Mouse (Mus musculus): ENCODE data around the gene Cttn. TPM values are rescaled to one million over a fixed set of nuclear protein-coding genes. Genes with fewer than 3 reads are reported as not detected.

Cttn gene
- polyA plus RNA-seq, 1 experiment, result 89.7 TPM

GRCm38 (mm10) chr7:144450661-144451060 is 20.1 kb downstream of the Cttn start:
- WGBS, result 83% methylated on average over 9 of the region's 9 CpGs
- TF ChIP-seq CTCF (IDR thresholded peaks at IDR 0.05; ENCODE audit: insufficient read depth, low read length), result no peak

GRCm38 (mm10) chr7:144449637-144450570 is 20.9 kb downstream of the Cttn start:
- Histone ChIP-seq H3K4me3 (replicated peaks; ENCODE audit: extremely low read depth, low read depth, low read length) (no peak overlapping the region), H3K4me1 (ENCODE audit: control insufficient read depth, insufficient read depth, low read length) (no peaks in the 10 kb centered on the region)
- DNase-seq, result peak; percentile 80
- TF ChIP-seq CTCF (IDR thresholded peaks at IDR 0.05; ENCODE audit: insufficient read depth, low read length), result no peak
- TF ChIP-seq POLR2A (IDR thresholded peaks at IDR 0.05; ENCODE audit: borderline replicate concordance, extremely low read depth, low read depth, low read length), result no peak
- 62% methylated on average over 13 of the region's 13 CpGs for WGBS

More at GRCm38 (mm10) chr7:144450661-144451060, 20.1 kb downstream of the Cttn start:
- Histone ChIP-seq H3K4me3 (replicated peaks; ENCODE audit: extremely low read depth, low read depth, low read length) (no peak overlapping the region), H3K4me1 (ENCODE audit: control insufficient read depth, insufficient read depth, low read length) (no peaks in the 10 kb centered on the region)
- DNase-seq, result no peak

DNA sequence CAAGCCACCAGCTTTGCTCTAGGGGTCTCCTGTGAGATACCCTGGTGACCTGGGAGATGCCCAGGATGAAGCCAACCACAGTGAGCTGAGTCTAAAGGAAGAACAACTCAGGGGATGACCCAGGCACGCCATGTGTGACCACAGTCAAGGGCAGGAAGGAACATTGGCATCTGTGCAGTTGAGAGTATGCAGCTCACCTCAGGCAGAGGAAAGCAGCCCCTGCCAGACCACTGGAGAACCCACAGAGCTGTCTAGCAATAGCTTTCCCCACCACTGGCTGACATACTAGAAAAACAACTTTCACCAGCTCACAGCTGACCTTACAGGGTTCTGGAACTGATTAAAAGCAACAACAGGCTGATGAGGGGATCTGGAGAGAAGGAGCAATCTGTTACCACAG is 22.6 kb downstream of the Cttn start:
- DNase-seq, result no peak
- Histone ChIP-seq H3K4me1 (ENCODE audit: control insufficient read depth, insufficient read depth, low read length) (no peaks in the 10 kb centered on the region), H3K4me3 (replicated peaks; ENCODE audit: extremely low read depth, low read depth, low read length) (no peak overlapping the region)
- TF ChIP-seq CTCF (IDR thresholded peaks at IDR 0.05; ENCODE audit: insufficient read depth, low read length) (no peak), POLR2A (IDR thresholded peaks at IDR 0.05; ENCODE audit: borderline replicate concordance, extremely low read depth, low read depth, low read length) (no peak)
- 87% methylated on average over 1 of the region's 1 CpGs for WGBS

DNA sequence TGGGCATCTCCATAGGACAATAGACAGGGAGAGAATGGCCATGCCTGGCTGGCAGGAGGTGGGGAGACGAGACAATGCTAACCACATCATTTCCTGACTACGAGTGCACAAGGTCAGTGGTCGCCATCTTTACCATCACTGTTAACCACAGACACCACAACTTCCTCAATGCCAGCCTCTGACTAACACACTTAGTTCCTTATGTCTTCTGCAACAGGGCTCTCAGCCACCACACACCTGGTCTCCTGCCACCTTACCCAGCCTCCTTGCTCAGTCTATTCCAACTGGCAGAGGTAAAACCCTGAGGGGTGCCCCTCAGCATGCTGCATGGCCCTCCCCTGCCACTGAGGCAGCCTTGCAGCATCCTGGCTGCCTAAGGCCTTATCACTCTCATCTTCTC is 23.7 kb downstream of the Cttn start:
- no peak for TF ChIP-seq CTCF (IDR thresholded peaks at IDR 0.05; ENCODE audit: insufficient read depth, low read length)
- 49% methylated on average over 3 of the region's 3 CpGs for WGBS
- Histone ChIP-seq H3K4me1 (ENCODE audit: control insufficient read depth, insufficient read depth, low read length) (no peaks in the 10 kb centered on the region), H3K4me3 (replicated peaks; ENCODE audit: extremely low read depth, low read depth, low read length) (no peak overlapping the region)
- no peak for DNase-seq

DNA sequence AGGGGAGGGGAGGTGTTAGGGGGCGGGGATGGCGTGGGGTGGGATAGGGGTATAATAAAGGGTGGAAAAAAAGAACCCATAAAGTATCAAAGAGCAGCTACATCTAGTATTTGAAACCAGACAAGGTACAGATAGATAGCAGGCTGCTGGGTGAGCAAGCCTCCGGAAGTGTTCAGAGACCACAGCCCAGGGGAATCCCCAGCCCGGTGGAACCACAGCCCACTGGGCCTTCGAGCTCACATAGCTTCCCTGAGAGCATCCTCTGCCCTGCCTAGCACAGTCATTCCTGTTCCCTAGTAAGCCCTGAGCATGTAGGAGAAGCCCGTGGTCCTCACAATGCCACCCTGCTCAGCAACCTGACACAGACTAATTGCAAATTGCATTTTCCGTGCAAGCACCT is 26.0 kb downstream of the Cttn start:
- 77% methylated on average over 7 of the region's 7 CpGs for WGBS
- Histone ChIP-seq H3K4me3 (replicated peaks; ENCODE audit: extremely low read depth, low read depth, low read length) (no peak overlapping the region), H3K4me1 (ENCODE audit: control insufficient read depth, insufficient read depth, low read length) (no peaks in the 10 kb centered on the region)
- no peak for TF ChIP-seq POLR2A (IDR thresholded peaks at IDR 0.05; ENCODE audit: borderline replicate concordance, extremely low read depth, low read depth, low read length)
- TF ChIP-seq CTCF (IDR thresholded peaks at IDR 0.05; ENCODE audit: insufficient read depth, low read length), result no peak
- DNase-seq, result no peak

DNA sequence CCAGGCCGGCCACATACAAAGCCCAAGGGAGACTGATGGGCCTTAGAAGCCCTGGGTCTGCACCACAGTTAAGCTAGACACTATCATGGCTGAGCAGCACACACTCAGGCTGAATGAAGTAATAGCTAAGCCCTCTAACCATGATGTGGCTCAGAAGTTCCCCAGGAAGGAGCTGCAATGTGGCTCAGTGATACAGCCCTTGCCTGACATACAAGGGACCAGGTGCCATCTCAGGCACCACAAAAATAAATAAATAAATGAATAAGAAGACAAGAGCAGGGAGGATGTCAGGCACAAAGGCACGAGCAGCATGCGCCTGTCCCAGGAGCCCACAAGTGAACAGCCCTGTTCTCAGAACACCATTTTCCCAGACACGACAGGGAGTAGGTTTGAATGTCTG is 28.8 kb downstream of the Cttn start:
- DNase-seq, result no peak
- TF ChIP-seq POLR2A (IDR thresholded peaks at IDR 0.05; ENCODE audit: borderline replicate concordance, extremely low read depth, low read depth, low read length), result no peak
- TF ChIP-seq CTCF (IDR thresholded peaks at IDR 0.05; ENCODE audit: insufficient read depth, low read length), result no peak
- H3K4me1 ChIP-seq (ENCODE audit: control insufficient read depth, insufficient read depth, low read length), result no peaks in the 10 kb centered on the region
- 90% methylated on average over 4 of the region's 4 CpGs for WGBS
- H3K4me3 ChIP-seq (replicated peaks; ENCODE audit: extremely low read depth, low read depth, low read length), result no peak overlapping the region

DNA sequence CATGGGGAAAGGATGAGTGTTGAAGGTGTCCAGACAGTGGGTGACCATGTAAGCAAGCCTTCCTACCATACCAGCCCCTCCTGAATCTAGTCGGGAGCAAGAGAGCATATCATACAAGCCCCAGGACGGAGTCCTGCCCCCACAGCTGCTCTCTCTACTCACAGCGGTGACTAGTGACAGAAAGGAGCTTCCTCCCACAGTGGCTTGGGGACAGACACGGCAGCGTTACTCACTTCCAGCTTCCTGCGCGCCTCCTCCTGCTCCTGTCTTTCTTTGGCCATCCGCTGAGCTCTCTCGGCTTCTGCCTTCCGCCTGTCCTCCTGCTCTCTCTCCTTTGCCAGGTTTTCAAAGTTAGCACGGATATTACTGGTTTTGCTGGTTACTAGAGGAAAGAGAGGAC is 29.3 kb downstream of the Cttn start:
- no peak for DNase-seq
- WGBS, result 86% methylated on average over 11 of the region's 11 CpGs
- Histone ChIP-seq H3K4me3 (replicated peaks; ENCODE audit: extremely low read depth, low read depth, low read length) (no peak overlapping the region), H3K4me1 (ENCODE audit: control insufficient read depth, insufficient read depth, low read length) (no peaks in the 10 kb centered on the region)
- TF ChIP-seq POLR2A (IDR thresholded peaks at IDR 0.05; ENCODE audit: borderline replicate concordance, extremely low read depth, low read depth, low read length) (no peak), CTCF (IDR thresholded peaks at IDR 0.05; ENCODE audit: insufficient read depth, low read length) (no peak)

DNA sequence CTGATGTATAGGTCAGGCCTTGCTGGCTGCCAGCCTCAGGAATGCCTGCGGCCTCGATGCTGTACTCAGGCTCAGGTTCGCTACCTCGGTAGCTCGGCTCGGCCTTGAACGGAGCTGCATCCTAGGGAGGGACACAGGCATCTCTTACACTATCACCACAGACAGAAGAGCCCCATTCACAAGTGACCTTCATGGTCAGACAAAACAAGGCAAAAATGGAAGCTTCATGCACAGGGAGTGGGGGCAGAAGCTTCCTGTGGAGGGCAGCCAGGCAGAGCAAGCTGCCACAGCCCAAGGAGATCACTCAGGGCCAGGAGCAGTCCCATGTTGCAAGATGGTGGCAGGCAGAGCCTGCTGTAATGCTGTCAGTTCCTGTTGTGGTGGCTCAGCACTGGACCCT is 32.0 kb downstream of the Cttn start:
- WGBS, result 95% methylated on average over 7 of the region's 7 CpGs
- no peaks in the 10 kb centered on the region for H3K4me1 ChIP-seq (ENCODE audit: control insufficient read depth, insufficient read depth, low read length)
- H3K4me3 ChIP-seq (replicated peaks; ENCODE audit: extremely low read depth, low read depth, low read length), result no peak overlapping the region
- no peak for TF ChIP-seq POLR2A (IDR thresholded peaks at IDR 0.05; ENCODE audit: borderline replicate concordance, extremely low read depth, low read depth, low read length)
- TF ChIP-seq CTCF (IDR thresholded peaks at IDR 0.05; ENCODE audit: insufficient read depth, low read length), result no peak
- no peak for DNase-seq

DNA sequence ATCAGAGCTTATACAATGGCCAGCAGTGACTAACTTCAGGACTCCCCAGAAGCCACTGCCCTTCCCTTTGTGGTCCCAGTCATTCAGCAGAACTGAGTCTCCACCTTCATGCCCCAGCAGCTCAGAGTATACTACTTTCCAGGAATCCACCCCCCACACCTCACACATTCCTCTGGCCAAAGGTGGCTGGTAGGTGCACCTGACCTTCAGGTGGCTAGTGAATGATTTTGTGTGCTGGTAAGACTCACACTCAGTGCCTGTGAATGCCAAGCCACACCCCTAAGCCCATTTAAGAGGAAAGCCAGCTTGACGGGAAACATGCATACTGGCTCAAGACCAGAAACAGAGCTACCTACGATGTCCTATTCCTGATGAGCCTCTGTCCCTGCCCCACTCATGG is 37.9 kb downstream of the Cttn start:
- TF ChIP-seq CTCF (IDR thresholded peaks at IDR 0.05; ENCODE audit: insufficient read depth, low read length), result no peak
- TF ChIP-seq POLR2A (IDR thresholded peaks at IDR 0.05; ENCODE audit: borderline replicate concordance, extremely low read depth, low read depth, low read length), result no peak
- H3K4me1 ChIP-seq (ENCODE audit: control insufficient read depth, insufficient read depth, low read length), result no peaks in the 10 kb centered on the region
- no peak for DNase-seq
- no peak overlapping the region for H3K4me3 ChIP-seq (replicated peaks; ENCODE audit: extremely low read depth, low read depth, low read length)
- 57% methylated on average over 2 of the region's 2 CpGs for WGBS

GRCm38 (mm10) chr7:144427460-144427859 is 43.3 kb downstream of the Cttn start:
- 79% methylated on average over 3 of the region's 3 CpGs for WGBS
- DNase-seq, result no peak
- no peaks in the 10 kb centered on the region for H3K4me1 ChIP-seq (ENCODE audit: control insufficient read depth, insufficient read depth, low read length)
- no peak overlapping the region for H3K4me3 ChIP-seq (replicated peaks; ENCODE audit: extremely low read depth, low read depth, low read length)
- TF ChIP-seq POLR2A (IDR thresholded peaks at IDR 0.05; ENCODE audit: borderline replicate concordance, extremely low read depth, low read depth, low read length) (no peak), CTCF (IDR thresholded peaks at IDR 0.05; ENCODE audit: insufficient read depth, low read length) (peak; percentile 28; the same call in 1 of the 2 replicates)
